Mouse (Mus musculus) CH12.LX (cell line): ENCODE measurements around the gene Arhgap6. TPM values are rescaled to one million over a fixed set of nuclear protein-coding genes. Genes with fewer than 3 reads are reported as not detected.
A peak's percentile ranks its signal among the peaks of the same experiment; 100 is the strongest.

Experiments
- DNase-seq: peaks from one replicate; pipeline ENCODE4 v3.0.0-alpha.2; 2013; ENCODE audit errors: extremely low read depth
- H3K27ac ChIP-seq: 2 replicates; pipeline ENCODE4 v1.5.1; 2012; ENCODE audit warnings: low read depth, mild to moderate bottlenecking, control low read depth, moderate library complexity; ENCODE audit not compliant: insufficient read depth
- H3K27me3 ChIP-seq: replicated peaks from 2 replicates; pipeline ENCODE3; 2012; ENCODE audit warnings: inconsistent platforms
- H3K36me3 ChIP-seq, 2 experiments: replicated peaks in 1 of 2; 2 replicates each; pipeline versions ENCODE3 to v1.6.1; 2012; ENCODE audit warnings: inconsistent platforms in 1 of 2, low read length in 1 of 2, mild to moderate bottlenecking in 1 of 2, mixed read lengths in 1 of 2, moderate library complexity in 1 of 2; ENCODE audit not compliant: control insufficient read depth in 1 of 2, insufficient read depth in 1 of 2
- H3K4me1 ChIP-seq, 2 experiments: 2 replicates each; pipeline ENCODE4 v1.6.1; 2012; ENCODE audit warnings: inconsistent platforms in 1 of 2, moderate library complexity in 1 of 2; ENCODE audit not compliant: insufficient read depth in 2 of 2, control insufficient read depth in 1 of 2
- H3K4me2 ChIP-seq: 2 replicates; pipeline ENCODE4 v1.6.1; 2012; ENCODE audit warnings: low read depth, mild to moderate bottlenecking, control low read depth; ENCODE audit not compliant: poor library complexity, insufficient read depth, severe bottlenecking
- H3K4me3 ChIP-seq, 3 experiments: fragments of 150-350 bp in 1 of 3; sonication (generic) in 1 of 3; replicated peaks in 1 of 3; 2 replicates each; pipeline versions ENCODE3 to v1.5.1; 2011 to 2012; ENCODE audit warnings: low read depth in 2 of 3, low read length in 2 of 3, mild to moderate bottlenecking in 2 of 3, moderate library complexity in 2 of 3, control low read depth in 1 of 3, improper control_type of control experiment in 1 of 3, inconsistent platforms in 1 of 3, mixed read lengths in 1 of 3; ENCODE audit not compliant: poor library complexity in 1 of 3
- H3K79me2 ChIP-seq: replicated peaks from 2 replicates; pipeline ENCODE4 v1.6.1; 2012; ENCODE audit warnings: mild to moderate bottlenecking, moderate library complexity; ENCODE audit not compliant: control insufficient read depth, poor library complexity, insufficient read depth, severe bottlenecking; ENCODE audit errors: extremely low read depth
- H3K9ac ChIP-seq: 2 replicates; pipeline ENCODE4 v1.6.1; 2012; ENCODE audit warnings: low read depth, mild to moderate bottlenecking, control low read depth, moderate library complexity; ENCODE audit not compliant: insufficient read depth
- H3K9me3 ChIP-seq: replicated peaks from 2 replicates; pipeline ENCODE3; 2012; ENCODE audit warnings: low read length, inconsistent platforms, mixed read lengths
- ELF1 ChIP-seq: IDR thresholded peaks from 2 replicates; pipeline ENCODE4 v1.6.1; 2014; ENCODE audit warnings: low read depth, mild to moderate bottlenecking, inconsistent platforms, low read length, improper control_type of control experiment
- EP300 ChIP-seq: IDR thresholded peaks from 2 replicates; pipeline ENCODE4 v1.6.1; 2011; ENCODE audit warnings: low read length, improper control_type of control experiment
- ETS1 ChIP-seq: conservative IDR thresholded peaks from 2 replicates; pipeline ENCODE4 v1.6.1; 2012; ENCODE audit warnings: low read depth, mild to moderate bottlenecking, inconsistent platforms, low read length, improper control_type of control experiment, moderate library complexity
- GABPA ChIP-seq: IDR thresholded peaks from 2 replicates; pipeline ENCODE4 v1.6.1; 2012; ENCODE audit warnings: low read depth, low read length, improper control_type of control experiment, inconsistent platforms; ENCODE audit not compliant: insufficient replicate concordance
- IRF4 ChIP-seq: IDR thresholded peaks from 2 replicates; pipeline ENCODE4 v1.6.1; 2014; ENCODE audit warnings: low read depth, mild to moderate bottlenecking, inconsistent platforms, low read length, improper control_type of control experiment
- JUN ChIP-seq: IDR thresholded peaks from 2 replicates; pipeline ENCODE4 v1.6.1; 2011; ENCODE audit warnings: low read depth, mild to moderate bottlenecking, low read length, improper control_type of control experiment, moderate library complexity; ENCODE audit not compliant: insufficient read depth
- KAT2A ChIP-seq: IDR thresholded peaks from 2 replicates; pipeline ENCODE4 v1.6.1; 2012; ENCODE audit warnings: low read length, improper control_type of control experiment, inconsistent platforms; ENCODE audit not compliant: insufficient replicate concordance
- MAFK ChIP-seq: IDR thresholded peaks from 2 replicates; pipeline ENCODE4 v1.6.1; 2011; ENCODE audit warnings: low read length, improper control_type of control experiment; ENCODE audit not compliant: insufficient replicate concordance
- MEF2A ChIP-seq: IDR thresholded peaks from 2 replicates; pipeline ENCODE4 v1.6.1; 2014; ENCODE audit warnings: low read depth, mild to moderate bottlenecking, inconsistent platforms, low read length, improper control_type of control experiment, borderline replicate concordance
- NELFE ChIP-seq: IDR thresholded peaks from 2 replicates; pipeline ENCODE4 v1.6.1; 2011; ENCODE audit warnings: low read depth, low read length, improper control_type of control experiment
- POLR2AphosphoS2 ChIP-seq: IDR thresholded peaks from 2 replicates; pipeline ENCODE4 v1.6.1; 2011; ENCODE audit warnings: low read depth, low read length, improper control_type of control experiment
- RAD21 ChIP-seq: IDR thresholded peaks from 2 replicates; pipeline ENCODE4 v1.6.1; 2011; ENCODE audit warnings: low read depth, mild to moderate bottlenecking, low read length, improper control_type of control experiment, moderate library complexity
- TBP ChIP-seq: conservative IDR thresholded peaks from 2 replicates; pipeline ENCODE4 v1.6.1; 2011; ENCODE audit warnings: low read depth, low read length, improper control_type of control experiment
- UBTF ChIP-seq: IDR thresholded peaks from 2 replicates; pipeline ENCODE4 v1.6.1; 2012; ENCODE audit warnings: low read depth, mild to moderate bottlenecking, inconsistent platforms, low read length, improper control_type of control experiment, moderate library complexity
- USF2 ChIP-seq: conservative IDR thresholded peaks from 2 replicates; pipeline ENCODE4 v1.6.1; 2011; ENCODE audit warnings: low read depth, low read length, improper control_type of control experiment
- ZC3H11A ChIP-seq: IDR thresholded peaks from 2 replicates; pipeline ENCODE4 v1.6.1; 2012; ENCODE audit warnings: low read depth, mild to moderate bottlenecking, inconsistent platforms, low read length, improper control_type of control experiment
- ZKSCAN1 ChIP-seq: IDR thresholded peaks from 2 replicates; pipeline ENCODE4 v1.6.1; 2012; ENCODE audit warnings: low read depth, inconsistent platforms, low read length, improper control_type of control experiment, borderline replicate concordance
- ZNF384 ChIP-seq: IDR thresholded peaks from 2 replicates; pipeline ENCODE4 v1.6.1; 2012; ENCODE audit warnings: low read depth, low read length, improper control_type of control experiment, inconsistent platforms
- dilution Hi-C: fragments of 300-500 bp; cut with MboI; formaldehyde crosslinking; loops from 2 replicates; pipeline ENCODE4 v1.14.3; 2020; ENCODE audit warnings: low sequenced_read_pairs; ENCODE audit not compliant: extremely low pct_unique_long_range_greater_than_20kb, extremely low pct_ligation_motif_present
- in situ Hi-C: fragments of 300-500 bp; cut with MboI; formaldehyde crosslinking; loops from 3 replicates; pipeline ENCODE4 v1.14.3; 2019; ENCODE audit warnings: low sequenced_read_pairs, low pct_ligation_motif_present, low pct_unique_long_range_greater_than_20kb, mixed read lengths
- polyA plus RNA-seq: library from polyadenylated mRNA; unstranded; fragments of >175 nt; gene quantifications from 2 replicates; pipeline ENCODE4 v1.2.1, GENCODE M21; 2012; ENCODE audit warnings: low read depth; ENCODE audit not compliant: insufficient read length
- total RNA-seq, 2 experiments: library from RNA; depleted of rRNA; stranded (reverse); fragments of 300-350 nt in 1 of 2; fragments of >200 nt in 1 of 2; gene quantifications; 2 replicates each; pipeline ENCODE4 v1.2.3; 2012 to 2014

Gene Arhgap6
- total and polyA plus RNA-seq, 3 experiments = 0.13 to 0.47 (median 0.46) TPM

DNA sequence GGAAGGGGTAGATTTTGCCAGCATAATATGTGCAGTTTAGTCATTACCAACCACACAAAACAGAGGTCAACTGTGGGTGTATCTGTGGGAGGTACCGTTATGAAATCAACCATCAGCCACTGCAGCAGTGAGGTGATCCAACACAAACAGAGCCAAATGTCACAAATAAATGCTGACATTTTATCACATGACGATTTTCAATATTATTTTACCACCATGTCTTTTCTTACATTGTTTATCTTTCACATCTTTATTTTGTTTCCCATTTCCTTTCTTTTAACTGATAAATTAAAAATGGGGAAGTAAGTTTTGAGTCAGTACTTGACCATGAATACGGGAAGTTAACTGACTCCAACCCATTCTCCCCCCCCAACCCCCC is 328.9 kb downstream of the Arhgap6 start:
- no peaks in the 10 kb centered on the region for H3K36me3 ChIP-seq
- DNase-seq = peak; percentile 51
- no peak overlapping the region for H3K4me3 ChIP-seq
- peaks cover 0 to 7% of the 10 kb centered on the region in 2 experiments; a peak in 1 of 4 replicates for H3K4me1 ChIP-seq
- no peaks in the 10 kb centered on the region for H3K27me3 ChIP-seq
- dilution Hi-C loops (no loop called here), in situ Hi-C loops (no loop called here)
- no peak overlapping the region; the same call in 1 of the 2 replicates for H3K27ac ChIP-seq
- peak overlapping the region; percentile 61 for H3K4me2 ChIP-seq
- H3K9me3 ChIP-seq = no peaks in the 10 kb centered on the region
- TF ChIP-seq KAT2A (no peak), MEF2A (no peak), JUN (0 out of 2 replicates have a peak, but pooled peaks have one; percentile 26), MAFK (no peak), IRF4 (peak; percentile 55; the same call in 1 of the 2 replicates), EP300 (peak; percentile 68), ZC3H11A (no peak)
- H3K9ac ChIP-seq = no peak overlapping the region
- no peaks in the 10 kb centered on the region for H3K79me2 ChIP-seq

DNA sequence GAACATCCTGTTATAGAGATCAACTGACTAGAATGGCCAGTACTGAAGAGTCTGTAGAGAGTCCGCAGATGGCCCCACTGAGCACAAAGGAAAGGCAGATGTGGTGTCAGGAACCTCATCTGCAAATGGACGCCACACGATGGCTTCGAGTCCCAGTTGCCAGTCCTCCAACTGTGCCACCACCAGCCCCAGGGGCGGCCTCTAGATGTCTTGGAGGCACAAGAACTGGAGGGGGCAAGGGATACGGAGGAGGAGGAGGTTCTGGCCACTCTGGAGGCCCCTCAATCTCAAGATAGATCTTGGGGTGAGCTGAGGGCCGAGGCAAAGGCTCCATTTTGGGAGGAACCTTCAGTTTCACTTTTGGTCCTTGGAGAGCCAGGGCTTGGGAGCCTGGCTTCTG is 344.9 kb downstream of the Arhgap6 start:
- H3K9ac ChIP-seq = no peak overlapping the region
- H3K79me2 ChIP-seq = no peaks in the 10 kb centered on the region
- DNase-seq = no peak
- no peak overlapping the region for H3K4me2 ChIP-seq
- no peaks in the 10 kb centered on the region for H3K9me3 ChIP-seq
- no peaks in the 10 kb centered on the region for H3K27me3 ChIP-seq
- dilution Hi-C loops (no loop called here), in situ Hi-C loops (no loop called here)
- no peak overlapping the region for H3K4me3 ChIP-seq
- no peak for TF ChIP-seq ZNF384
- TF ChIP-seq USF2 = no peak
- TF ChIP-seq MEF2A = no peak
- TF ChIP-seq UBTF = no peak
- TF ChIP-seq GABPA = no peak
- TF ChIP-seq RAD21 = no peak
- no peak for TF ChIP-seq IRF4
- TF ChIP-seq KAT2A = no peak
- no peak for TF ChIP-seq ETS1
- no peak for TF ChIP-seq POLR2AphosphoS2
- TF ChIP-seq ELF1 = no peak
- TF ChIP-seq TBP = no peak
- TF ChIP-seq NELFE = no peak
- no peak for TF ChIP-seq ZKSCAN1
- H3K27ac ChIP-seq = no peak overlapping the region
- no peaks in the 10 kb centered on the region for H3K36me3 ChIP-seq
- H3K4me1 ChIP-seq = no peaks in the 10 kb centered on the region
